Mouse (Mus musculus) cerebellum, adult 9-10 months (tissue): ENCODE results near the gene Col4a6.

Source experiments
- DNase-seq: peaks from one replicate; pipeline ENCODE4 v3.0.0; 2022

Col4a6 gene

DNA sequence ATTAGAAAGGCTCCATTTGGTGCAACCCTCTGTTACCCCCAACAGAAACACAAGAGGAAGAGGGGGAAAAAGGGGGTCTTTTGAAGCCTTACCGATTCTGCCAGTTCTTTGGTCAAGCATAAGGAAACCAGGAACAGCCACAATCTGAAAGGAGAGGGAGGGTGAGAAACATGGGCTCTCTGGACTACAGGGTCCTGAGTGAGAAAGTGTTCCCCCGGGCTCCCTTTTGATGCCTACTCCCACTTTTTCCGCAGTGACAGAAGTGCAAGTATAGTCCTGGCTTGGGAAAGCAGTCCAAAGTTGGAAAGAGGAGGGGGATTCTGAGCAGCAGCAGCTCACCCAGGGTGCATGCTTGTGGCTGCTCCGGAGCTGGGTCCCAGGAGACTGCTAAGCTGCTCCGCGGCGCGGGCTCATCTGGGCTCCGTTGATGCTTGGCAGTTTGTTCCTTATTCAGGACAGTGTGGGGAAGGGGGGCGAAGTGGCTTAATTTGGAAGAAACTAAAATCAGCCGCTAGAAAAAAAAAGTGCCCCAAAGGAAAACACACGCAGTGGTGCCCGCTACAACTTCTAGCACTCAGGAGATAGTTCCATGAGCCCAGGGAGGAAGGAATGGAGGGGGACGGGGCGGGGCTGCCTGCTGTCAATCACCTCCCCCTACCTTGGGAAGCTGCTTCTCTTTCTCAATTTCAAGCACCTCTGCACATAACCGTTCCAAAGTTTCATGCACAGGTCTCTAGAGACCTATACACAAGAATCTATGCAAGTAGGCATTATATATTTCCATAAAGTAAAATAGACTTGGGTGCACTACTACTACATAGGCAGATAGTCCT lies at the start of gene Col4a6:
Col4a6 (minus strand) TSS at position 607 of the 833 bp plus-strand sequence.
- DNase-seq, result no peak

DNA sequence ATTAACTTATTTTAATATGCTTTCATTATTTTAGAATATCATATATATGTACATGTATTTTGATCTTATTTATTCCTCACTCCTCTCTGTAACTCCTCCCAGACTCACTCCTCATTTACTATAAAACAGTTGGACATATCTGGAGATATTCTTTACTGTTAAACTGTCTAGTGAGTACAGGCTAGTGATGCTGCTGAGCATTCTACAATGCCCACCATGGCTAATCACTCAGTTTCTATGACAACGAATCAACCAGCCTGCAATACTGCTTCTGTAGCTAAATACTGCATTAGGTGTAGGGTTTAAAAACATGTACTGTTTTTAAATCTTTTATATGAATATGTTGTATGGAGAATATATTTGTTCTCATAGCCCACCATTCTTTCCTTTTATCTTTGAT lies 29.2 kb upstream of the Col4a6 start:
- no peak for DNase-seq

DNA sequence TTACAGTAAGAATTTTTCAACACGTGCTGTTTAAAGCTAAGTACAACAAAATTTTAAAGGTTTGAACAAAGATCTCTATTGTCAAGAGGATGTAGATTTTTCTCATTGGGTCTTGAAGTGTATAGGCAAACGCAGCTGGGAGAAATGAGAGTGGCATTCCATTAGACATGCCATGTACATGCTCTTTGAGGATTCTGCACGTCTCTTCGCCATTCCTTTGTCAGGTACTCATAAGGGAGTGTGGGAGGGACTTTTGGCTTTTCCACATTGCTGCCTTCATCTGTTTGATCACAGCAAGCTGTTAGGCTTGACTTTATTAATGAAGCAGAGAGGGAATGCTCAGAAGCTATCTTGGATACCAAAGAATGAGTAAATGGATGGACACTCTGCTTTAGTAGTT lies 20.7 kb upstream of the Col4a6 start:
- no peak for DNase-seq

DNA sequence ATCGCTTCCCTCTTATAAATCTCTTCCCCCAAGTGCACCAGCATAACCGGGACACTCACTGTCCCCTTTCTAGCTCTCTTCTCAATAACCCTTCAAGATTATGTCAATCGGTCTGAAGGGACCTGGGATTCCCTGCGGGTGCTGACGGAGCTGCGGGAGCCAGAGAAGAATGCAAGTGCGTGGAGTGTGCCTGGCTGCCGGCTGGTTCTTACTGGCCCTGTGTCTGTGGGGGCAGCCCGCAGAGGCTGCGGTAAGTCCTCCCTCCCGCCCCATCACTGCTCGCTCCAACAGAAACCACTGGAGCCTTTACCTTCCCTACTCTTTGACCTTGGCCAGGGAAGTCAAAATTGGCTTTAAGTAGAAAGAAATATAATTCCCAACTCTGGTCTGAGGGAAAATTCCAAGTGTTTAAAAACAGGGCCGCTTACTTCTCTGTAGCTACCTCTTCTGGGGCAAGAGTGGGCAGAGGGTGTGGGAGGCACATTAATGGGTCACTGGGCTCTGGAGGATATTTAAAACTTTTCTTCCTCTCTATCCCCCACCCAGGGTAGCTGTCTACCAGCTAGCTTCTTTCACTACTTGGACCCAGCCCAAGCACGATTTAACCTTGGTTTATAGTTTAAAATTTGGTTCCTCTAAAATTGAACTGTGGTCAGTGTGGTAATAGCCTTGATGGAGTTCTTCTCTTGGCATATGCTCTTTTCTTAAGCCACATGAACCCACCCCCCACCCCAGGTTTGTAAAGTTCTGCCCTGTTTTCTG lies 1.9 kb upstream of the Col4a6 start:
- no peak for DNase-seq

DNA sequence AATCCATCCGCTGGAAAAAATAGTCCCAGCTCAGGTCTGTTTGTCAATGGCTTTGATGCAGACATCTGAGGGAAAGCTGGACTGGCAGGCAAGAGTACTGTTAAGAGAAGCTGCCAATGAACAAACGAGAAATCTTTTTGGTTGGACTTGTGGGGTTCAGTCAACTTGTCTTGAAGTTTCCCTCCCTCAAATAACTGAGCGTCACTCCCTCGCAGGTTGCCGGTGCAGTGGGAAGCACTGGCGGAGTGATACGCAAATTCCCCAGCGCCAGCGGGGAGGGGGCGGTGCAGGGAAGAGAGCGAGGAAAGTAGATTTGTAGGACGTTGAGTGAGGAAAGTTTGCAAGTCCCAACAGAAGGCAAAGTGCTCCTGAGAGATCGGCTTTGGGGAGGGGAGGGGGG lies 1.2 kb upstream of the Col4a6 start, which contains the start of gene Col4a5:
Col4a5 (plus strand) TSS at position 276 of the 400 bp plus-strand sequence.
- DNase-seq, result peak; percentile 8

DNA sequence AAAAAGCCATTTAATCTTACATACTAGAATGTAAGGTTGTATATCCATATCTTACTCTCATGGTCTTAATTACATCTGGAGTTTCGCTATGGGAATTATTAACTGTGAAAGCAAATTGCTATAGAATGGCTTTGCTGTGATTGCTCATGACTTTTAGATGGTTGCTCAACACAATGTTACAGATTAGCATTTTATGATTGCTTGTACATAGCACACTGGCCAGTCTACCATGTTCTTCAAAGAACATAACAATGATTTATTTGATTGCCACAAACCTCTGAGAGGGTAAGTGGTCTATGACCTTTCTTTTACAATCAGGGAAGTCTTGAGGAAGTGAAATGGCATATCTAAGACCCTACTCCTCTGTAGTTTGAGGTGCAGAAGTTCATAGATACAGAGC lies 25.9 kb downstream of the Col4a6 start:
- DNase-seq, result no peak

DNA sequence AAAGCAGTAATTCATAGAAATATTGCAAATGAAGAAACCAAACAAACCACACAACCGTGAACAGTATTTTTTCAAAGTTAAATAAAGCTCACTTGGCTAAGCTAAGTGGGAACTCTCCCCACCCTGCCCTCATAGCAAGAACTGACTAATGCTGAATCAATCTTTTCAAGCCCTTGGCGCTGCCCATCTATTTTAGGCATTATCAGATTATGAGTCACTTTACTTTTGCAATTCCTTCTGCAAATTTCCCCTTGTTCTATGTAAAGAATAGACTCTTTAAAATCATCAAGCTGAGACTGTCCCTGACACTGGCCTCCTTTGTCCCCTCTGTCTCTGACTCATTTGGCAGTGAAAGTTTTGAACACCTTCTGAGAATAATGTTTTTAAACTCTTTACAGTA lies 34.5 kb downstream of the Col4a6 start:
- no peak for DNase-seq

DNA sequence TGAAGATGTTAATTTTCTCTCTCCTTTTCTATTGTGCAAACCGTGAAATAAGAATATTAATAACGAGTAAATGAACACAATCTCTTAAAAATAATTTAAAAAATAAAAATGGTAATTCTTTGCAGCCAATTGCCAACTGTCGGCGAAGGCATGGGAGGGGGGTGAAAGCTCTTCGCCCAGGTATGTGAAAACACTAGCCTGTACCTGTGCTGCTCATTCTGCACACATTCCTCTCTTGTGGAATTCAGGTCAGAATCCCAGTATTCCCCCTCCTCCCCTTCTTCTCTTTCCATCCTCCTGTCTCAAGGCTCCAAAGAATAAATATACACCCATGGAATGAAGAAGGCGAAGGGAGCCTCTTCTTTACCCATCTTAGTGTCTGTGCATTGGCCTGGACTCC lies 37.1 kb downstream of the Col4a6 start:
- no peak for DNase-seq

DNA sequence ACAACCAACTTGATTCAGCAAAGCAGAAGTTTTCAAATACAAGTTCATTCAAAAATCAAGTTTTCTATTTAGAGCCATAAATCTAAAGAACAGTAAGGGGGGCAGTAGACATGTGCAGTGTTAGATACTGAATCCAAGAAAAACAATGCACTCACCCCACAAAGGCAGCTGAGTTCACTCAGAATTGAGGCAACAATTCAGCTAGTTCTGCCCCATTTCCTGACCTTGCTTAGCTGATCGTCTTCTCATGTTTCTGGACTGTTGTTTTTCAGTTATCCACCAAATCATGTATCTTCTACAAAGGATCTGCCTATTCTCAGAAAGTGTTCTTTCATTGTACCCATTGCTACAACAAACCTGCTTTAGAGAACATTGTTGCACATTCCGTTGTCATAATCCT lies 58.6 kb downstream of the Col4a6 start:
- no peak for DNase-seq

DNA sequence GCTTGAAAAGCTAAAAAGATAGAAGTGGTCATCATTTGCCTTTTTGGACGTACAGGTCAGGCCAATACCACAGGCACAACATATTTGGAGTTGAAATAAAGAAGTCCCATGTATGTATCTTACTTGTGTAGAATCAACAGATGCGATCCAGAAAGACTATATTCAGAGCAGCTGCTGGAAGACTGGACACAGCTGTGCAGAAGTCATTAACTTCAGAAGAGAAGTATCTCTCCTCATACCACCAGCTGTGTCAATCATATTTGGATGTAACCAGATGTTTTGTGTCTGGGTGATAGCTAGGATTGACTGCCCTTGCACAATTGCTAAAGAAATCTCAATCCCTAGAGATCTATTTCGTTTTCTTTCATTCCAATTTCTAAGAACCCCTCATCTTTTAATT lies 77.6 kb downstream of the Col4a6 start:
- no peak for DNase-seq

DNA sequence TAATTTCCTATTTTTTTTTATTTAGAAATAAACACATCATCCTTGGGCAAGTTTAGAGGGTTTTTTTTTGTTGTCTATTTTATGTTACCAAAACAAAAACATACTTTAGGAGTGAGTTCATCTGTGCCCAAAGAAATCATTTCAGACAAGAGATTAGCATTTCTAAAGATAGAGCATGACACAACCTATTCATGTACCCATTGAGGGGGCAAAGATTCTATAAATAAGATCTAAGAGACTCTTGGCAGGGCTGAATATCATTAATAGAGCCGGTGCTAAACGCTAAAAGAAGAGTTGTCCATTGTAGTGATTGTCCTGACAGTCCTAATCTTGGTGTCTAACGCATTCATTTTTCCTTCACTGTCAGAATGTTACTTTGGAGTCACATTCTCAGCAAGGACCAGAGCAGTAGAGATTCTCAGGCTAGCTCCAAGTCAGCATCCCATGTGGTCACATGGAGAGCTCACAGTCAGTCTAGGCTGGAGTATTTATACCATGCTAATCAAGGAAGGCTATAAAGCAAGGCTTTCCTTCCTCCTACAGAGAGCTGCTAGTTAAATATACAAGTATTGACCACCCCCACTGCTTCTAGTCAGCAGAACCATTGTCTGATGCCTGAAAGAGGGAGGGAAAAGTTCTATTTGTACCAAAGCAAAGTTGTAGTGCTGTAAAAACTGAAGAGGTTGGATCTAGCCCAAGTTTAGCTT lies 88.3 kb downstream of the Col4a6 start:
- no peak for DNase-seq

DNA sequence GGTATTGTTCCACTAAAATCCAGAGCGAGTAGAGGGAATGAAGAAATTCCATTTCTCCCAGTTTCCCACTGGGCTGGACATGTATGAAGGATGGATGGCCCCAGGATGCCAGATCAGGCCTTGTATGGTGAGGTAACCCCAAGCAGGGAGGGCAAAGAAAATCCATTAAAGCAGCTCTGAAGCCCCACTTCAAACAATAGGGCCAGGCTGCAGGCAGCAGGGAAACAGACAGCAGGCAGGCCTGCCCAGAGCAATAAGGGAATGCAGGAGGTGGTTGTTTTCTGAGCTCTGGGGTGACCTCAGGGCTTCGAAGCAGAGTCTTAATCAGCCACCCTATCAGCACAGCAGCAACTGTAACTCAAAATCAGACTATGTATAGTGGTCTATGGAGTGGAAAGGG lies 89.2 kb downstream of the Col4a6 start:
- no peak for DNase-seq

DNA sequence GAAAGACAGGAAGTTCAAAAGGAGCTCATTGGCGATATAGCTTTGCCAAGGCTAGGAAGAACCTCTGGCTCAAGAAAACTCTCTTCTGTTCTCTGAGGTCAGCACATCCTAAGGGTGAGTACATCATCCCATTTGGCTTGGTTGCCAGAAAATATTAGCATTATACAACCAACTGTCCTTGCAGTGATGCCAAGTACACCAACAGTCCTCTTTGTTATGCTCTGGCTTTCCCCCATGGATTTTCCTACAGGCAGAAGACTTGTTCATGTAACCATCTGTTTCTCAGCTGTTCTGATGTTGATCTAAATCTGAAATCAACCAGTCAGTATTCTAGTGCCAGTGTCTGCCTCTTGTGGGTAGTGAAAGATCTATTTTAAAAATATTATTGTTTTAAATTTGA lies 103.6 kb downstream of the Col4a6 start:
- no peak for DNase-seq

DNA sequence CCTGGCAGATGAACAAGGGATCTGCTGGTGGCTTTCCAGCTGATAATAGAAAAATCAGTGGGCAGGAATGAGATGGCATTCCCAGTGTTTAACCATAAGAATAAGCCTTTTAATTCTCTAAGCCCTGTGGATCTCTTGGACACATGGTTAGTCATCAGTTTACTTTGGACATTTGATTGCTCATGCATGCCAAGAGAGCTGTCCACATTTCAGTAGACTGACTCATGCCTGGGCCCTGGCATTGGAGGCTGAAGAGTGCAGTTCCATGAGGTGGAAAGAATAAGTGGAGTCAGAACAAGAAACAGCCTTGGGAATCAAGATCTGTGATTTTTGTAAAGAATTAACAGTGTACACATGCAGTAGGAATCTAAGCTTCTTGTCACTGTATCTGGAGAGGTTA lies 110.5 kb downstream of the Col4a6 start:
- DNase-seq, result no peak

DNA sequence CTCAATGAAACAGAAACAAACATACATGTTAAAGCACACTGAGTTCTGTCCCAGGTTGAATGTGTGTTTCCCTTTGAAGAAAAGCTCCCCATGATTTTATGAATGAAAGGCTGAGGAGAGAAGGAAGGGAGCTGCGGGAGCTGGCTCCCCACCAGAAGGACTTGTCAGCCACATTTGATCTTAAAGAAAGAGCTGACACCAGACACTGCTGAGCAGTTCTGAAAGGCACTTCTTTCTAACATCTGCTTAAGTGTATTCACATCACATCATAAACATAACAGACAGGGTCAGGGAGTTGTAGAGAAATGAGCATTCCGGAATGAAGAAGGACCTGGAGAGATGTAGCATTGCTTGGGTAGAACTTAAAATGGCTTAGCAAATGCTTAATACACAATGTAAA lies 132.5 kb downstream of the Col4a6 start:
- DNase-seq, result no peak

DNA sequence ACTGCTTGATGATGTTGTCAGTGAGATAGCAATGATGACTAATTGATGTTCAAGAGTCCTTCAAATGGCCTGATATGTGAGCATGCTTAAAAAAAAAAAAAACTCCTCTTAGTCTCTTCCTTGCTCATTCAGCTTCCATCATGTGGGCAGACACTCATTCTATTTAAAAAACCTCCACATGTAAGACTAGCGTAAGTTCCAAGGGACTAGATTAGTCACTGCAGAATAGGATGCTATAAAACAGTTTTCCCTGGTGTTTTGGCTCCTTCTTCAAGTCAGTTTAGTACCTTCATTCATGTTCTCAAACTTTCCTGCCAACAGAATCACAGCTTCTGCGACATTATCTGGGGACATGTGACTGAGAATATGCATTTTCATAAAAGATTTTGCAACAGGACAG lies 145.8 kb downstream of the Col4a6 start:
- DNase-seq, result no peak

DNA sequence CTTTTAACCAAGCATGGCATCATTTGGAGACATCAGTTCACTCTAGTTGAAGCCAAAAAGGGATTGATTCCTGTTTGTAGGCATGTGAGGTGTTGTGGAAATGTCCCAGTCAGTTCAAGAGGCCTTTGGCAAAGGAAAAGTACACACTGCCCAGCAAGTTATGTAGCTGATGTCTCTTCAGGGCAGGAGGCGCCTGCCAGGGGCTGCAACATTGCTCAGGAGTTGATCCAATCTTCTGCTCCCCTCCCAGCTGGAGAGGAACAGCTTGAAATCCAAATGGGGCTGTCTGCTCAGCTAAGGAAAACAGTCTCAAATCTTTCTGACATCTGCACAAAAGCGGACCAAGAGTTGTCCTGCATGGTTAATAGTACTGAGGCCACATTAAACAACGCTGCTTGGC lies 149.7 kb downstream of the Col4a6 start:
- DNase-seq, result peak; percentile 1

DNA sequence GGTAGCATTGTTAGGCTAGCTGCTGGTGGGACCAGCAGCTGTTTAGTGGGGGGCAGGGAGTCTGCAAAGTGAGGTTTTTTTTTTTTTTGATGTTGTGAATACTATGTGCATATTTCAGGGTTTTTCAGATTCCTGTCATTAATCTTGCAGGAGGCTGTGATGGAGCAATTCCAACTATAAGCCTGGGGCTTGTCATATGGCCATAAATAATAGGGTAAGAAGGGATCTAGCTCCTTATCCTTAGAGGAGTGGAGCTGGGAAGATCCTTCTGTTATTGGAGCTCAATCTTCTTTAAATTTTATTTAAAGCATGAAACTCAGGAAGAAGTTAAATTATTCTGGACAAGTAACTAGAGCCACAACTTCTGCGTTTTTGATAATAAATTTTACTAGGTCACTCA lies 157.7 kb downstream of the Col4a6 start:
- DNase-seq, result no peak

DNA sequence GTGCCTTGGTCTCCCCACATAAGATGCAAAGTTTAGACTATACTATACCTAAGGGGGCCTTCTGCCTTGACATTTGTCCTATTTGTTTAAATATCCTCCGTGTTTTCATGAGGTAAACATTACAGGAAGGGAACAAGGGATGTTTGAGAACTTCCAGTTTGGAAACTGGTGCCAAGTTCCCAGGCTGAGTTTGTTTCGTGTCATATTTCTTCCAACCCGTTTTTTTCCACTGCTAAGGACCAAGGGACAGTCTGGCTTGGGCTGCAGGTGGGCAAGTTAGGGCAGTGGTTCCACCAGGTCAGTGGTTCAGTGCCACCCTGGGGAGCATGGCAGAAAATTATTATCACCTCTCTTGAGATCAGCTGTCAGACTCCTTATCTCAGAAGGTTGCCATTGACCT lies 158.1 kb downstream of the Col4a6 start:
- no peak for DNase-seq

DNA sequence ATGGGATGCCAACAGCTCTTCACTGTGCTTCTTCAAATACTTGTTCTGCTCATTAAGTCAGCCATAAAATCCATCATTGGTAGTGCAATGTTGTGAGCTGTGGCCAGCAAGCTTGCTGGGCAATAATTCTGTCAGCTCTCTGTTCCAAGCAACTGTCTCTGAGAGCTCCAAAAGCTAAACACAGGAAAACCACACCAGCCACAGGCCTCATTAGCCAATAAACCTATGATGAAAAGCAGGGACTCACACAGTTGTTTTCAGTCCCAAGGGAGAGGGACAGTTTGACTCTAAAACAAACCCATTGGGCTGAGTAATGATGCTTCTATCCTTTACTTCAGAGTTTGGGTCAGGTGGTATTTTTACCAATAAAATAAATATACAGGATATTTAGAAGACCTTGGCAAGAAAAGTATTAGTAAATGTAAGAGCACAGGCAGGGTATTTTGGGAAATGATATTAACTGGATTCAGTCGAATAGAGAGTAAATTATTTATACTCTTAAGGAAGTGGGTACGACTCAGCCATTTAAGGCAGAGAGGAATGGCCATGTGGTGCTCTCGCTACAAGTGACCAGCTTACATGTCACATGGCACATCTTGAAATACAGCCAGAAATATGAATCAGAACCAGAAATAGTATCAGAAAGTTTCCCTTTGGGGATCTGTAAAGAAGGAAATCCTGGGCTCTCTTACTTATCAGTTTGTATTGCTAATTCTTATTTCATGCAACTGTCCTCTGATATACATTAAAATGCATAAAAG lies 181.0 kb downstream of the Col4a6 start:
- no peak for DNase-seq

DNA sequence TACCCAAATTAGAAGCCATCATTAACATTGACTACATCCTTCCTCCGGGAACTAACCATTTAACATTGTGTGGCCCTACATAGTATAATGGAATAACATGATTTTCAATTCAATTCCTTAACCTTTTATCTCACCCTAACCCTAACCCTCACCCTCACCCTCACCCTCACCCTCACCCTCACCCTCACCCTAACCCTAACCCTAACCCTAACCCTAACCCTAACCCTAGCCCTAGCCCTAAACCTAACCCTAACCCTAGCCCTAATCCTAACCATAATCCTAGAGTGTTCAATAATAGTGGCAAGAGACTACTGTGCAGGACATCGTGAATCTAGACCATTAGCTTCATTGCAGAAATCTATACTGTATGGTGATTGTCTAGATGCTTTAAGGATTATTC lies 197.5 kb downstream of the Col4a6 start:
- no peak for DNase-seq

DNA sequence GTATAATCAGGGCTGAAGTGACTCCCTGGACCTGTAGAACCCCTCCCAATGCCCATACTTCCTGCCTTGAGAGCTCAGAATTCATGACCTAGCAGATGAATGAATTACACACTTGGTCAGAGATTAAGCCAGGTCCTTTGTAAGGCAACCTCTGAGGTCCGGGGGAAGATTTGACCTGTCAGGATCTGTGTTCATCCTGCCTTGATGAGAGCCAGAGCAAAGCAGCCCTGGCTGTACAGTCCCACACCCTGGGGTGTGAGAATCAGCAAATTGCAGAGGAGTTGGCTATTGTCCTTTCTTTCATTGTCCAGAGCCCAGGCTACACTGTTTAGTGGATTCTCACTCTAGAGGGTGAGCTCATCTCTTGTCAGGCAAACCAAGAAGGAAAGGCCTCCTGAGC lies 207.9 kb downstream of the Col4a6 start:
- no peak for DNase-seq

DNA sequence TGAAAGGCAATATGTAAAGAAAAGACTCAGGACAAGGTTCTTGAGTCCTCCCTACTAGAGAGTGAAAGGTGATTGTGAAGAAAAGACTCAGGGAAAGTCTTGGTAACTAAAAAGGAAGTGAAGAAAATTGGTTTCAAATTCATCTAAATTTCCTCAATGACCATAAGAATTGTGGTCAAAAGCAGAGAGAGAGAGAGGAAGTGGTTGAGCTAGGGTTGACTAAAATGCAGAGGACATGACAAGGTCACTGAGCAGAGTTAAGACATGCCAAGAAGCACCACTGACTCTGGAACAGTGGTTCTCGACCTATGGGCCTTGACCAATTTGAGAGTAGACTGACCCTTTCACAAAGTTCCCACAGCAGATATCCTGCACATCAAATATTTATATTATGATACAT lies 224.2 kb downstream of the Col4a6 start:
- DNase-seq, result no peak
